Mouse (Mus musculus) cortical plate, adult 2 months (tissue): ENCODE measurements around the gene Abcd1.

Experiments used
- CTCF ChIP-seq: fragments of 200-500 bp; IDR thresholded peaks from 2 replicates; pipeline ENCODE4 v1.5.1; 2011; ENCODE audit warnings: mild to moderate bottlenecking, control low read depth, low read length; ENCODE audit not compliant: insufficient read depth; ENCODE audit errors: extremely low read depth
- POLR2A ChIP-seq: fragments of 200-500 bp; IDR thresholded peaks from 2 replicates; pipeline ENCODE4 v1.6.1; 2011; ENCODE audit warnings: mild to moderate bottlenecking, low read length, control low read depth; ENCODE audit not compliant: insufficient read depth; ENCODE audit errors: extremely low read depth

GRCm38 (mm10) chrX:73715476-73716108, 805 bp upstream of the Abcd1 start:
- TF ChIP-seq POLR2A, result no peak
- no peak for TF ChIP-seq CTCF
